ENCODE assay signal across 8 mouse cellular contexts in the genomic region with DNA sequence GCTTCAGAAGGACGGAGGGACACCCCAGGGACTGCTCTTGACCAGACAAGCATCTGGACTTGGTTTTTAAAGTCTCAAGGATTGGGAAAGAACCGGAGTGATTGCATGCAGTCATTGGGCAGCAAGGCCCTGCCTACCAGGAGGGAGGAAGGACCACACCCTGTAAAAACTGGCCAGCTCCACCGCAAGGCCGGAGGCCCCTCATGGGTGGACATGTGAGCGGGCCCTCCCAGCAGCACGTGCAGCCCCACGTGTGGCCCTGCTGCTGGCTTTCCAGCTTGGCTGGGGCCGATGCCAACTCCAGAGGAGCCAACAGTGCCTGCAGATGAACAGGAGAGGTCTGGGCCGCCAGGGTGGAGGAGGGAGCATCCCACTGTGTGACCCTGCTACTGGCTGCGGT.
DNase-seq lines count a peak whose midpoint lies in the region; ATAC-seq lines count a peak whose summit lies in the region.

No protein-coding gene starts in this region.

- H3K4me1 ChIP-seq in heart, embryonic 15.5 days (replicated peaks): peaks cover 8% of the 10 kb centered on the region

- H3K4me3 ChIP-seq in heart, embryonic 15.5 days: no peak overlapping the region

- H3K27me3 ChIP-seq in heart, embryonic 15.5 days: 0 out of 2 replicates have a peak, but pooled peaks cover 1% of the 10 kb centered on the region

- H3K9ac ChIP-seq in heart, embryonic 15.5 days: no peak overlapping the region

- H3K9me3 ChIP-seq in heart, embryonic 15.5 days (replicated peaks): no peaks in the 10 kb centered on the region

- H3K36me3 ChIP-seq in heart, embryonic 15.5 days: no peaks in the 10 kb centered on the region

- peak; percentile 83 for ATAC-seq in heart, embryonic 15.5 days (replicated peaks; ENCODE audit: insufficient number of reproducible peaks, insufficient read depth, low FRiP score, low read depth)
- peak; percentile 59 for ATAC-seq in megakaryocyte, adult 5-6 weeks (ENCODE audit: poor library complexity, severe bottlenecking)

- 43% methylated on average over 10 of the region's 10 CpGs for WGBS in heart, embryonic 15.5 days

- DNase-seq in spleen, postnatal 36 days (ENCODE audit: low spot score in 2 of 2): peak; percentile 42
- no peak for DNase-seq in spleen, postnatal 4 days (ENCODE audit: low spot score in 2 of 2)
- peak; percentile 40 to 59 for DNase-seq in cerebellum, postnatal 36 days
- DNase-seq in layer of hippocampus, postnatal 25 days (ENCODE audit: extremely low spot score in 1 of 2, low spot score in 1 of 2): peak; percentile 54 to 59
- peak; percentile 88 to 90 for DNase-seq in urinary bladder, postnatal 4 days (ENCODE audit: low spot score in 2 of 2)
- DNase-seq in embryo, embryonic 9.5 days (ENCODE audit: extremely low spot score): no peak

- no peak overlapping the region for H3K27ac ChIP-seq in heart, embryonic 15.5 days

- H3K4me2 ChIP-seq in heart, embryonic 15.5 days: no peak overlapping the region

Comparison
In these comparisons a context has a peak if more than half of its experiments do, and no peak if none do; other contexts are left out.
1. DNase-seq: peak in spleen, postnatal 36 days (2 of 2), cerebellum, postnatal 36 days (2 of 2), layer of hippocampus, postnatal 25 days (2 of 2) and urinary bladder, postnatal 4 days (2 of 2); none in spleen, postnatal 4 days (0 of 2) and embryo, embryonic 9.5 days (single experiment).